Mouse (Mus musculus) hindbrain, embryonic 13.5 days (tissue): Measurements from ENCODE around the gene BC061237. TPM values are rescaled to one million over a fixed set of nuclear protein-coding genes. Genes with fewer than 3 reads are reported as not detected.
"Not testable (repeated sequence)": the region's sequence is repeated elsewhere in the genome, so short reads cannot be mapped to it uniquely, and the experiment has no call there.

Source experiments
- ATAC-seq: fragments of 200-750 bp; cut with Nextera tagmentation; 2 replicates; pipeline ENCODE4 v1.8.0; 2017; ENCODE audit warnings: moderate TSS enrichment; ENCODE audit not compliant: low FRiP score
- H3K27ac ChIP-seq: fragments of 300-500 bp; sonication (generic); 2 replicates; pipeline ENCODE4 v1.5.1; 2015; ENCODE audit warnings: inconsistent platforms, mild to moderate bottlenecking, moderate library complexity
- H3K27me3 ChIP-seq: fragments of 300-500 bp; sonication (generic); 2 replicates; pipeline ENCODE4 v1.6.1; 2015; ENCODE audit warnings: mild to moderate bottlenecking, inconsistent platforms
- H3K36me3 ChIP-seq: fragments of 300-500 bp; sonication (generic); 2 replicates; pipeline ENCODE4 v1.6.1; 2015; ENCODE audit warnings: mild to moderate bottlenecking, inconsistent platforms
- H3K4me1 ChIP-seq: fragments of 300-500 bp; sonication (generic); replicated peaks from 2 replicates; pipeline ENCODE4 v1.6.1; 2015; ENCODE audit warnings: inconsistent platforms
- H3K4me2 ChIP-seq: fragments of 300-500 bp; sonication (generic); 2 replicates; pipeline ENCODE4 v1.6.1; 2015; ENCODE audit warnings: inconsistent platforms, mild to moderate bottlenecking, moderate library complexity
- H3K4me3 ChIP-seq: fragments of 300-500 bp; sonication (generic); 2 replicates; pipeline ENCODE4 v1.5.1; 2015; ENCODE audit warnings: mild to moderate bottlenecking, inconsistent platforms
- H3K9ac ChIP-seq: fragments of 300-500 bp; sonication (generic); 2 replicates; pipeline ENCODE4 v1.6.1; 2015; ENCODE audit warnings: mild to moderate bottlenecking, inconsistent platforms
- H3K9me3 ChIP-seq: fragments of 300-500 bp; sonication (generic); 2 replicates; pipeline ENCODE4 v1.6.1; 2016; ENCODE audit warnings: inconsistent platforms
- WGBS: fragments of 180-500 bp; shearing (Covaris S2); methylation state at CpG from one replicate; pipeline ENCODE4 v1.1.7; 2015; 5-methylcytosine and 5-hydroxymethylcytosine counted together
- polyA plus RNA-seq: library from polyadenylated mRNA; unstranded; fragments of >200 nt; fragmentation: Nextera tagmentation; extraction: Ambion mirVana; gene quantifications from 2 replicates; pipeline ENCODE4 v1.2.1, GENCODE M21; 2015

BC061237 gene
- polyA plus RNA-seq: 0.30 and 1.1 TPM in 2 replicates

DNA sequence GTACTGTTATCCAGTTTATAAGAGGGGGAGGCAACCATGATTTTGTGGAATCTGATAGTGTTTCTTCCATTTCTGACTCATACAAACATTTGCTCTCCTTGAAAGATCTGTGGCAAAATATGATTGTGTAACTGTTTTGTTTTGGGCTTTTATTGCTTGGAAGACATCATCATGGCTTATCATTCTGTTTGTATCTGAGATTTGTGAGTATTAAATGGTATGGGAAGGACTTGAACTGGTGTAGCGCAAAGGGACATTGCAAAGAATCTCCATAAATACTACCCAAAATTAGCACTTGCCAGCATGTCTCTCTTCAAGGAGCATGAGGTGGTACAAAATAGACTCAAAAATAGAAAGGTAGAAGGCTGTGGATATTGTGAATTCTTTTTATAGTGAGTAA, at the start of gene BC061237:
Gene BC061237 (plus strand): TSS at position 301 of the 400 bp plus-strand sequence.
- not testable (repeated sequence) for H3K4me1 ChIP-seq, ATAC-seq, H3K27ac ChIP-seq, H3K27me3 ChIP-seq, H3K9me3 ChIP-seq, H3K36me3 ChIP-seq, H3K4me3 ChIP-seq, H3K9ac ChIP-seq, H3K4me2 ChIP-seq
- 100% methylated on average over 1 of the region's 1 CpGs for WGBS

DNA sequence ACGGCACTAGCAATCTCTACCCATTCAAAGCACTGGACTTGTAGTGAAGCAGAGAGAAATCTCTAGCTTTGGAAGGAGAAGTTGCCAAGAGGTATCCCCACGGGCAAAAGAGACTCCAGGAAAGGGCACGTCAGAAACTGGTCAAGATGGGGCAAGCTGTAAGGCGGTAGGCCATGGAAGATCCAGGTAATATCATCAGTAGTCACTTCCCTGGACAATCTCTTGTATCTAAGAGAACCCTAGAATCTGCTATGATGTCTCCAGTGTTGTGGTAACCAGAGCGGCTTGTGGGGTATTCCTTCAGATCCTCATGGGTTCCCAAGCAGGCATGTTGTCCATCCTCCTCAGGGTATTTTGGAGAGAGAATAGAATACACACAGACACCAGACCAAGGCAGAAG, 25.7 kb downstream of the BC061237 start, which contains the start of gene Gm17093:
Gene Gm17093 (plus strand): TSS at position 301 of the 400 bp plus-strand sequence.
- H3K27me3 ChIP-seq, H3K27ac ChIP-seq, H3K4me1 ChIP-seq, H3K4me3 ChIP-seq, ATAC-seq, H3K4me2 ChIP-seq, H3K9ac ChIP-seq, H3K36me3 ChIP-seq, H3K9me3 ChIP-seq: not testable (repeated sequence)
- 87% methylated on average over 5 of the region's 5 CpGs for WGBS

- not testable (repeated sequence) for H3K27ac ChIP-seq, H3K4me3 ChIP-seq, H3K27me3 ChIP-seq, H3K9me3 ChIP-seq, H3K4me1 ChIP-seq, H3K4me2 ChIP-seq, H3K9ac ChIP-seq, H3K36me3 ChIP-seq, ATAC-seq
- 81% methylated on average over 5 of the region's 5 CpGs for WGBS
Observed at GRCm38 (mm10) chr14:44547961-44548360, 55.7 kb downstream of the BC061237 start.

Other genes starting within 250 kb of the BC061237 start
- not detected in 2 replicates for gene Gm8220, start 206.9 kb upstream of the BC061237 start, polyA plus RNA-seq
- not detected in 2 replicates for gene Gm5930, start 153.9 kb upstream of the BC061237 start, polyA plus RNA-seq
- gene Gm8229, start 127.1 kb upstream of the BC061237 start, polyA plus RNA-seq: 0.14 TPM in 1 of 2 replicates, not detected in the other
- gene Gm3371, start 81.8 kb upstream of the BC061237 start, polyA plus RNA-seq: not detected in 2 replicates
- gene Gm8232, start 58.8 kb upstream of the BC061237 start, polyA plus RNA-seq: not detected in 2 replicates
- gene Gm17093, start 25.8 kb downstream of the BC061237 start, polyA plus RNA-seq: not detected in 2 replicates
- gene Gm8247, start 90.7 kb downstream of the BC061237 start, polyA plus RNA-seq: 0.35 and 0.40 TPM in 2 replicates
- gene Gm5624, start 135.5 kb downstream of the BC061237 start, polyA plus RNA-seq: not detected in 2 replicates
- gene Gm8257, start 214.0 kb downstream of the BC061237 start, polyA plus RNA-seq: not detected in 2 replicates